Mouse (Mus musculus) myocyte (in vitro differentiated cells): ENCODE results near the gene Phox2a. TPM values are rescaled to one million over a fixed set of nuclear protein-coding genes. Genes with fewer than 3 reads are reported as not detected.

ENCODE experiments used
- H3K27me3 ChIP-seq: one replicate; pipeline ENCODE4 v1.6.1; 2011; ENCODE audit not compliant: control insufficient read depth, insufficient read depth, insufficient read length
- H3K36me3 ChIP-seq: one replicate; pipeline ENCODE4 v1.6.1; 2011; ENCODE audit not compliant: control insufficient read depth, insufficient read depth
- H3K4me2 ChIP-seq: one replicate; pipeline ENCODE4 v1.6.1; 2011; ENCODE audit warnings: low read depth, control low read depth
- H3K4me3 ChIP-seq: one replicate; pipeline ENCODE4 v1.5.1; 2011; ENCODE audit warnings: mild to moderate bottlenecking, control low read depth, moderate library complexity
- H3K79me2 ChIP-seq: one replicate; pipeline ENCODE4 v1.6.1; 2011; ENCODE audit not compliant: control insufficient read depth, insufficient read depth
- H3ac ChIP-seq: one replicate; pipeline ENCODE4 v1.6.1; 2011; ENCODE audit not compliant: control insufficient read depth, insufficient read length
- CEBPB ChIP-seq: IDR thresholded peaks from 2 replicates; pipeline ENCODE4 v1.6.1; 2011; ENCODE audit warnings: mild to moderate bottlenecking, moderate library complexity; ENCODE audit not compliant: poor library complexity, insufficient read depth, severe bottlenecking
- E2F4 ChIP-seq: IDR thresholded peaks from one replicate; pipeline ENCODE4 v1.6.1; 2011; ENCODE audit warnings: mild to moderate bottlenecking, control low read depth, moderate library complexity; ENCODE audit not compliant: insufficient read depth
- MAX ChIP-seq: IDR thresholded peaks from one replicate; pipeline ENCODE4 v1.6.1; 2011; ENCODE audit warnings: low read depth, mild to moderate bottlenecking, control low read depth
- MYOD1 ChIP-seq, 3 experiments: IDR thresholded peaks; one replicate each; pipeline ENCODE4 v1.6.1; 2011; ENCODE audit warnings: control low read depth in 2 of 3, low read depth in 2 of 3, mild to moderate bottlenecking in 2 of 3, moderate library complexity in 1 of 3; ENCODE audit not compliant: insufficient read length in 2 of 3, control insufficient read depth in 1 of 3
- MYOG ChIP-seq, 3 experiments: IDR thresholded peaks; one replicate each; pipeline ENCODE4 v1.6.1; 2011; ENCODE audit warnings: control low read depth in 2 of 3, low read depth in 2 of 3, mild to moderate bottlenecking in 2 of 3; ENCODE audit not compliant: insufficient read length in 2 of 3, control insufficient read depth in 1 of 3, insufficient read depth in 1 of 3
- POLR2A ChIP-seq: IDR thresholded peaks from one replicate; pipeline ENCODE4 v1.6.1; 2011; ENCODE audit warnings: low read depth, mild to moderate bottlenecking, control low read depth, moderate library complexity; ENCODE audit not compliant: insufficient read length
- POLR2AphosphoS2 ChIP-seq: IDR thresholded peaks from one replicate; pipeline ENCODE4 v1.6.1; 2011; ENCODE audit warnings: low read depth, control low read depth; ENCODE audit not compliant: insufficient read length
- REST ChIP-seq: IDR thresholded peaks from one replicate; pipeline ENCODE4 v1.6.1; 2011; ENCODE audit warnings: mild to moderate bottlenecking, control low read depth, moderate library complexity; ENCODE audit not compliant: insufficient read depth, insufficient read length
- SRF ChIP-seq: IDR thresholded peaks from one replicate; pipeline ENCODE4 v1.6.1; 2011; ENCODE audit warnings: low read depth; ENCODE audit not compliant: control insufficient read depth, insufficient read length
- TCF12 ChIP-seq: IDR thresholded peaks from one replicate; pipeline ENCODE4 v1.6.1; 2011; ENCODE audit warnings: mild to moderate bottlenecking, control low read depth; ENCODE audit not compliant: poor library complexity, insufficient read depth, severe bottlenecking
- TCF3 ChIP-seq: IDR thresholded peaks from one replicate; pipeline ENCODE4 v1.6.1; 2011; ENCODE audit warnings: low read depth, control low read depth; ENCODE audit not compliant: insufficient read length
- USF1 ChIP-seq: IDR thresholded peaks from one replicate; pipeline ENCODE4 v1.6.1; 2011; ENCODE audit warnings: low read depth, mild to moderate bottlenecking, control low read depth, moderate library complexity
- polyA plus RNA-seq: library from polyadenylated mRNA; unstranded; fragments of >200 nt; fragmentation: generic; extraction: Trizol; gene quantifications from one replicate; pipeline ENCODE4 v1.2.1, GENCODE M21; 2012; ENCODE audit warnings: missing spikeins

Phox2a gene
- polyA plus RNA-seq, 1 experiment: 0.02 TPM

- Histone ChIP-seq H3ac (no peak overlapping the region), H3K79me2 (no peaks in the 10 kb centered on the region), H3K36me3 (no peaks in the 10 kb centered on the region), H3K4me3 (no peak overlapping the region), H3K4me2 (no peak overlapping the region), H3K27me3 (no peaks in the 10 kb centered on the region)
- TF ChIP-seq USF1 (no peak), POLR2A (no peak), TCF12 (no peak), CEBPB (no peak), POLR2AphosphoS2 (no peak), E2F4 (no peak), MYOD1 (IDR thresholded peaks at IDR 0.05; ENCODE audit: control insufficient read depth in 1 of 3, insufficient read length in 2 of 3, low read depth in 2 of 3) (no peak), MAX (no peak), SRF (no peak), MYOG (IDR thresholded peaks at IDR 0.05; ENCODE audit: control insufficient read depth in 1 of 3, insufficient read depth in 1 of 3, insufficient read length in 2 of 3, low read depth in 2 of 3) (no peak), TCF3 (no peak), REST (no peak)
These were observed 49.4 kb downstream of the Phox2a start for GRCm38 (mm10) chr7:101867482-101867881.

- H3K4me3 ChIP-seq: no peak overlapping the region
- TF ChIP-seq POLR2AphosphoS2 (no peak), TCF3 (no peak), MYOG (IDR thresholded peaks at IDR 0.05; ENCODE audit: control insufficient read depth in 1 of 3, insufficient read depth in 1 of 3, insufficient read length in 2 of 3, low read depth in 2 of 3) (no peak), MYOD1 (IDR thresholded peaks at IDR 0.05; ENCODE audit: control insufficient read depth in 1 of 3, insufficient read length in 2 of 3, low read depth in 2 of 3) (no peak), TCF12 (no peak), POLR2A (no peak), MAX (no peak), CEBPB (no peak), USF1 (no peak), E2F4 (no peak), REST (no peak), SRF (no peak)
These were observed 50.4 kb downstream of the Phox2a start for GRCm38 (mm10) chr7:101868241-101869162.

GRCm38 (mm10) chr7:101869163-101869500 lies 51.0 kb downstream of the Phox2a start:
- no peak for TF ChIP-seq CEBPB
- no peak for TF ChIP-seq MYOD1 (IDR thresholded peaks at IDR 0.05; ENCODE audit: control insufficient read depth in 1 of 3, insufficient read length in 2 of 3, low read depth in 2 of 3)
- TF ChIP-seq TCF12: no peak
- TF ChIP-seq E2F4: no peak
- H3K79me2 ChIP-seq: no peaks in the 10 kb centered on the region
- no peak overlapping the region for H3K4me3 ChIP-seq
- H3ac ChIP-seq: no peak overlapping the region
- H3K36me3 ChIP-seq: no peaks in the 10 kb centered on the region
- no peaks in the 10 kb centered on the region for H3K27me3 ChIP-seq
- no peak overlapping the region for H3K4me2 ChIP-seq

More at GRCm38 (mm10) chr7:101868241-101869162, 50.4 kb downstream of the Phox2a start:
- Histone ChIP-seq H3K36me3 (no peaks in the 10 kb centered on the region), H3K27me3 (no peaks in the 10 kb centered on the region), H3K4me2 (no peak overlapping the region), H3ac (no peak overlapping the region), H3K79me2 (no peaks in the 10 kb centered on the region)

GRCm38 (mm10) chr7:101870629-101871028 lies 52.5 kb downstream of the Phox2a start, which contains the start of gene Folr1:
TSS of gene Folr1 (minus strand) at chr7:101870788.
- no peak within 1 kb of the TSS for H3K4me3 ChIP-seq
- TF ChIP-seq CEBPB (no peak), POLR2A (no peak), POLR2AphosphoS2 (no peak), MYOD1 (IDR thresholded peaks at IDR 0.05; ENCODE audit: control insufficient read depth in 1 of 3, insufficient read length in 2 of 3, low read depth in 2 of 3) (no peak)
- no peaks in the 10 kb centered on the region for H3K79me2 ChIP-seq
- no peak within 1 kb of the TSS for H3K4me2 ChIP-seq
- H3K27me3 ChIP-seq: no peaks in the 10 kb centered on the region
- no peak within 1 kb of the TSS for H3ac ChIP-seq
- no peaks in the 10 kb centered on the region for H3K36me3 ChIP-seq

- Histone ChIP-seq H3ac (no peak overlapping the region), H3K36me3 (no peaks in the 10 kb centered on the region), H3K4me3 (no peak overlapping the region), H3K4me2 (no peak overlapping the region), H3K27me3 (no peaks in the 10 kb centered on the region), H3K79me2 (no peaks in the 10 kb centered on the region)
- TF ChIP-seq E2F4 (no peak), USF1 (no peak), TCF12 (no peak), MYOD1 (IDR thresholded peaks at IDR 0.05; ENCODE audit: control insufficient read depth in 1 of 3, insufficient read length in 2 of 3, low read depth in 2 of 3) (no peak), POLR2AphosphoS2 (no peak), SRF (no peak), CEBPB (no peak), MYOG (IDR thresholded peaks at IDR 0.05; ENCODE audit: control insufficient read depth in 1 of 3, insufficient read depth in 1 of 3, insufficient read length in 2 of 3, low read depth in 2 of 3) (no peak)
These were observed 53.2 kb downstream of the Phox2a start for GRCm38 (mm10) chr7:101871296-101871695.

Other genes with a start within 250 kb of the Phox2a start
- not detected for gene Art2b, start 232.7 kb upstream of the Phox2a start, polyA plus RNA-seq
- gene Clpb, start 154.7 kb upstream of the Phox2a start, polyA plus RNA-seq: 114 TPM
- 241 TPM for gene Inppl1, start 19.9 kb downstream of the Phox2a start, polyA plus RNA-seq
- not detected for gene Folr2, start 38.9 kb downstream of the Phox2a start, polyA plus RNA-seq
- gene Anapc15, start 45.4 kb downstream of the Phox2a start, polyA plus RNA-seq: 35.1 TPM
- 2.2 TPM for gene Folr1, start 52.5 kb downstream of the Phox2a start, polyA plus RNA-seq
- gene Lamtor1, start 87.6 kb downstream of the Phox2a start, polyA plus RNA-seq: 202 TPM
- 0.06 TPM for gene Tomt, start 88.0 kb downstream of the Phox2a start, polyA plus RNA-seq
- gene Lrrc51, start 115.6 kb downstream of the Phox2a start, polyA plus RNA-seq: 8.8 TPM
- 60.3 TPM for gene Numa1, start 115.8 kb downstream of the Phox2a start, polyA plus RNA-seq
- gene Il18bp, start 200.4 kb downstream of the Phox2a start, polyA plus RNA-seq: 0.84 TPM
- gene Rnf121, start 247.2 kb downstream of the Phox2a start, polyA plus RNA-seq: 48.0 TPM
- 6.1 TPM for gene Xndc1, start 247.2 kb downstream of the Phox2a start, polyA plus RNA-seq
- gene Xntrpc, start 247.4 kb downstream of the Phox2a start, polyA plus RNA-seq: 0.12 TPM